Mouse (Mus musculus): Measurements from ENCODE around the gene Pdzrn3.

DNA sequence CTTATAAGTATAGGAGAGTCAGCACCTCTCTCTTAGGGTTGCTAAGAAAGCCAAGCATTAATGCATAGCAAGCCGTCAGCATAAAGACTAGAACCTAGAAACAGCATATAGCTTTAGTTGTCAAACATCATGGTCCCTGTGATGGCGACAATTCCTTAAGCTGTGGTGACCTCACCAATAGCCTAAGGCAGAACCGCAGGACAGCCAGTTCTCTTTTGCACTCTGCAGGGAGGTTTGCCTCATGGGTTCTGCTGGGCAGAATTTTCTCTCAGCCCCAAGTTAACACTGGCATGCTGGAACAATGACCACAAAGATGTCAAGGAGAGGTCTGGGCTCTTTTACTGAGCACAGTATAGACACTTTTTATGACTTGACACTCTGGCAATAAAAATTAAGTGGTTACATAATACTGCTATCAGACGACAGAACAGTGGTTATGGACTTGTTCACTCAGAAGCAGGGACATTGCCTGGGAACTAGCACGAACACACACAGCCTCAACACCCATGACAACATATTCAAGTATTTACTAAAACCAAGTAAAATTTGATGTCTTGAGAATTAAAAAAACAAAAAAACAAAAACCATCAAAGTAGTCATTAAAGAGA, 90.0 kb downstream of the Pdzrn3 start:
- TF ChIP-seq ZMIZ1 (IDR thresholded peaks at IDR 0.05; ENCODE audit: low read depth, low read length): no peak
- no peak for TF ChIP-seq PAX5 (IDR thresholded peaks at IDR 0.05; ENCODE audit: low read length)
